Mouse (Mus musculus) bone marrow macrophage, adult 2 months (primary cell): ENCODE data around the gene Becn1. TPM values are rescaled to one million over a fixed set of nuclear protein-coding genes. Genes with fewer than 3 reads are reported as not detected.
A peak's percentile ranks its signal among the peaks of the same experiment; 100 is the strongest.

ENCODE experiments used
- H3K27ac ChIP-seq: 2 replicates; pipeline ENCODE4 v1.5.1; 2012; ENCODE audit warnings: low read depth, low read length; ENCODE audit not compliant: insufficient read depth
- H3K4me1 ChIP-seq: 2 replicates; pipeline ENCODE4 v1.6.1; 2012; ENCODE audit warnings: low read length; ENCODE audit not compliant: control insufficient read depth, insufficient read depth
- H3K4me3 ChIP-seq: 2 replicates; pipeline ENCODE4 v1.5.1; 2012; ENCODE audit warnings: mild to moderate bottlenecking, low read length, moderate library complexity; ENCODE audit not compliant: insufficient read depth
- CTCF ChIP-seq: IDR thresholded peaks from 2 replicates; pipeline ENCODE4 v1.5.1; 2012; ENCODE audit warnings: low read depth, mild to moderate bottlenecking, low read length, moderate library complexity
- POLR2A ChIP-seq: IDR thresholded peaks from 2 replicates; pipeline ENCODE4 v1.6.1; 2012; ENCODE audit warnings: mild to moderate bottlenecking, low read depth, low read length, borderline replicate concordance
- polyA plus RNA-seq: library from polyadenylated mRNA; stranded (reverse); fragments of >200 nt; gene quantifications from 2 replicates; pipeline ENCODE4 v1.2.4, GENCODE M21; 2012; ENCODE audit not compliant: missing spikeins, insufficient read depth, insufficient read length

The Becn1 gene
- polyA plus RNA-seq, 1 experiment: 80.1 TPM

DNA sequence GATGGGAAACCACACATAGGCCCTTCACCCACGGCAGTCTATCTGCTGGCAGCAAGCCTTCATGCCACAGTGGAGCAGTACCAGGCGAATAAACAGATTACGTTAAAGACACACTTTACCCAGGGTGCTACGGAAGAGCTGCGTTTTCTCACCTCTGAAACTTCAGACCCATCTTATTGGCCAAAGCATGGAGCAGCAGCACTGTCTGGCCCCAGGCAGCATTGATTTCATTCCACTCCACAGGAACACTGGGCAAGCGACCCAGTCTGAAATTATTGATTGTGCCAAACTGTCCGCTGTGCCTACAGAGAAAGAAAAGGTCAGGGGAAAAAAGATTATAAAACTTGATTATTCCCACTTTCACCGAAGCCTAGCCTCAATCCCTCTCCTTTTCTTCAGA is 10.9 kb downstream of the Becn1 start:
- no peak overlapping the region for H3K27ac ChIP-seq
- TF ChIP-seq POLR2A: no peak
- no peak for TF ChIP-seq CTCF
- peaks cover 8% of the 10 kb centered on the region for H3K4me1 ChIP-seq
- no peak overlapping the region for H3K4me3 ChIP-seq

DNA sequence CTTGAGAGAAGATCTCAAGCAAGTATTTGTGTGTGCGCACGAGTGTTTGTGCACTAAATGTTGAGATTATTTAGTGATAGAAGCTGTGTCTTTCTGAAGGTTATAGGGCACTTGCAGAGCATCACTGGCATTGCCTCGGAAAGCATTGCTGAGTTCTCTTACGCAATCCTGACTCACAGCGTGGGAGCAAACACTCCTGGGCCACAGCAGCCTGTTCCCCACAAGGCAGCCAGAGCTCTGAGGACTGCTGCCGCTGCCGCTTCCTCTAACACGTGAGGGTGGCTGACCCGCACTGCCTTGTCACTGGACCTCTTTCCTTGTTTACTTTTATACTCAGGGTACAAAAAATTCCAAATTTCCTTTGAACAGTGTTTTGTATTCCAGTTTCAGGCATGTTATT is 14.8 kb downstream of the Becn1 start:
- Histone ChIP-seq H3K27ac (no peak overlapping the region), H3K4me1 (peaks cover 8% of the 10 kb centered on the region), H3K4me3 (no peak overlapping the region)
- TF ChIP-seq CTCF (no peak), POLR2A (no peak)

DNA sequence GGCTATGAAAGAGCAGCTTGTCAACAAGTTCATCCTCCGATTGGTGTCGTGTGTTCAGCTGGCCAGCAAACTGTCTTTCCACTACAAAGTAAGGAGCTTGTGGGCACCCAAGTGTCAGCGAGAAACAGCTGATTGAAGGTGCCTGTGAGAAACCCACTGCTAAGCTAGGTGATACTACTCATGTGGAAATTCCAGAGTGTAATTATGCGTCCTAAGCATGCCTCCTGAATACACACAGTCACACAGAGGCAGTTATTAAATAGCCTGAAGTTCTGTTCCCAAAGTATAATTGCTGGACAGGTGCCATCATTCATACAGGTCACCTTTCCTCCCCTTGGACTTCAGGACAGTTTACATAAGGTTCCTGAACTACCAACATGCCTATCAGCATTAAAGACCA is 18.3 kb downstream of the Becn1 start:
- TF ChIP-seq CTCF: no peak
- no peak for TF ChIP-seq POLR2A
- Histone ChIP-seq H3K27ac (no peak overlapping the region), H3K4me1 (peaks cover 11% of the 10 kb centered on the region), H3K4me3 (no peak overlapping the region)

DNA sequence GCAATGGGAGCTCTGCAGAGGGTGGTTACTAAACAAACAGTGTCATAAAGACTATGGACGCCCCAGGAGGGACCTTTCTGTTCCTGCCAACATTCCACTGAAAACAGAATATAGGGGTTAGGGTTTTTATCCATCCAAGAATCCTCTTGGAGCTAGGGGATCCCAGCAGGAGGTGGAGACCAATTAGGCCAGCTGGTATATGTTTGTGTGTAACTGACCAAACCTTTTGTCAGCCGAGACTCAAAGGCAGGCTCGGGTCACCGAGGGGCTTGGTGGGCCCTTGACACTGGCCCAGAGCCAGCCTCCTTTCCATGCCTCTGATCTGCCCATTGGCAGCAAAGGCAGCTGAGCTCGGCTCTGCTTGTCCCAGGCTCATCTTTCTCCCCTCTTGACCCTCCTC is 19.2 kb downstream of the Becn1 start:
- TF ChIP-seq CTCF: no peak
- no peak for TF ChIP-seq POLR2A
- H3K4me3 ChIP-seq: no peak overlapping the region
- no peak overlapping the region for H3K27ac ChIP-seq
- H3K4me1 ChIP-seq: peaks cover 11% of the 10 kb centered on the region

DNA sequence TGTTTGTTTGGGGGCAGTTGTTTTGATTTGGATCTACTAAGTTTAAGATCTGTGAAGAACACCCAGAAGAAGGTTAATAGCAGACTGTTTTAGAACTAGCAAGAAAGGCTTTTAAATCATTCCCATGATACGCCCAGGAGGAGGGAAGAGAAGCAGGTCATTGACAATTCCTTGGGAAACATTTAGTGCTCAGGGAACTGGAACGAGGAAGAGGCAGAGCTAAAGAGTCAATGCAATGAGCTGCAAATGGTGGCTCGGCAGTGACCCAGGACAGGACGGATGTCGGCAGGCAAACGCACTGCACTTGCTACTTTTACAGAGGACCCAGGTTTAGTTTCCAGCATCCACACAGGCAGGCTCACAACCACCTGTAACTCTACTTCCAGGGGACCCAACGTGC is 21.2 kb downstream of the Becn1 start:
- Histone ChIP-seq H3K27ac (no peak overlapping the region), H3K4me3 (no peak overlapping the region), H3K4me1 (peaks cover 18% of the 10 kb centered on the region)
- no peak for TF ChIP-seq POLR2A
- TF ChIP-seq CTCF: no peak

DNA sequence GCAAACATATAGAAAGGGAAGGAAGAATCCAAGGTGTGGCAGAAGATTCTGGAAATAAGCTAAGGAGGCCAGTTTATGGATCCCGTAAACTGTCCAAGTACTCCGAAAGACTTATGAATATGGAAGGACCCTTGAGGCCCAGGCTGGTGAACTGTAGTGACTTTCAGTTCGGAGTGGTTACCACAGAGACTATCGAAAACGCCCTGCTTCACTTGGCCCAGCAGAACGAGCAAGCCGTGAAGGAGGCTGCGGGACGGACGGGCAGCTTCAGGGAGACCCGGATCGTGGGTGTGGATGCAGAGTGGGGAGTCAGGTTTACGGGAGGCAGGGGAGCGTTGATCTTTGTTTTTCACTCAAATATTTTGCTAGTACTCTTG is 22.9 kb downstream of the Becn1 start:
- TF ChIP-seq CTCF: no peak
- no peak for TF ChIP-seq POLR2A
- H3K4me1 ChIP-seq: peaks cover 18% of the 10 kb centered on the region
- peak overlapping the region; percentile 95 for H3K4me3 ChIP-seq
- no peak overlapping the region for H3K27ac ChIP-seq

DNA sequence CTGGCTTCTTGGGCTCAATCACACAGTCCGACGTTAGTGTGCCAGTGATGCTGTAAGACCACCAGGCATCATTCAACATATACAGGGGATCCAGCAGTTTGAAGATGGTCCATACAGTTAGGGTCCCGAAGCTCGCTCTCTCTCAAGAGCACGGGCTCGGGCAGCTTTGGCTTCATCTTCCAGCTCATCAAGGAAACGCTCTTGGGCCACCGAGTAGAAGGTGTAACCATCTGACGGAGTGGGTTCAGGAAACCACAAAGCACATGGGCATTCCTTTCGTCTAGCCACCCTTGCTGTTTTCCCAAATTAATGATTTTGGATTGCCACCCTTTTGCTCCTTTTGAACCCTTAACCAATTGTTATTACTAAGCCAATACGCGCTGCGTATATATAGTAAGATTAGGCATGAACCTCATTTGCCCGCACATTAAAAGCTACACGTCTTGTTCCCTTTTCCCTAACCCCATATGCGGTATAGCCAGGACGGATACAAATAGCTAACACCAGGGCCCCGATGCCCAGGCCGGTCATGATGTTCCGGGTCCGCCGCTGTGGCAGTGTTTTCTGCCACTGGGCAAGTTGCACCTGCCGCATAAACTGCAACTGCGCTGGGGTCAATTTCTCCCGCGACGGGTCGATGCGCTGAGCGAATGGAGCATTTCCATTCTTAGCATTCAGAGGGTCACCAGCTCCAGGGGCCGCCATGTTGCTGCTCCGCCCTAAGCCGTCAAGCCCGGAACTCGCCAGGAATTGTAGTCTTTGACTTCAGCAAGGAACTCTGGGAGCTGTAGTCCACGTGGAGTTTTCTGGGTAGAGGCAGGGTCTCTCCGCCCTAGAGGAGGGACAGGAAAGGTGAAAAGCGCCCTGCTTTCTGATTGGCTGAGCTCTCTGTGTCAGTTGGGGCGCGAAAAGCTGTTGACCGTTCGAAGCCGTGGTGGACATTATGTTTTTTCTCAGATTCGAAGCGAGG is 23.6 kb downstream of the Becn1 start, which contains the start of the genes Cntd1 and Coa3:
Gene Cntd1 (plus strand): TSS at position 790 of the 970 bp plus-strand sequence.
Gene Coa3 (minus strand): TSS at position 892 of the 970 bp plus-strand sequence.
- peaks cover 18% of the 10 kb centered on the region for H3K4me1 ChIP-seq

DNA sequence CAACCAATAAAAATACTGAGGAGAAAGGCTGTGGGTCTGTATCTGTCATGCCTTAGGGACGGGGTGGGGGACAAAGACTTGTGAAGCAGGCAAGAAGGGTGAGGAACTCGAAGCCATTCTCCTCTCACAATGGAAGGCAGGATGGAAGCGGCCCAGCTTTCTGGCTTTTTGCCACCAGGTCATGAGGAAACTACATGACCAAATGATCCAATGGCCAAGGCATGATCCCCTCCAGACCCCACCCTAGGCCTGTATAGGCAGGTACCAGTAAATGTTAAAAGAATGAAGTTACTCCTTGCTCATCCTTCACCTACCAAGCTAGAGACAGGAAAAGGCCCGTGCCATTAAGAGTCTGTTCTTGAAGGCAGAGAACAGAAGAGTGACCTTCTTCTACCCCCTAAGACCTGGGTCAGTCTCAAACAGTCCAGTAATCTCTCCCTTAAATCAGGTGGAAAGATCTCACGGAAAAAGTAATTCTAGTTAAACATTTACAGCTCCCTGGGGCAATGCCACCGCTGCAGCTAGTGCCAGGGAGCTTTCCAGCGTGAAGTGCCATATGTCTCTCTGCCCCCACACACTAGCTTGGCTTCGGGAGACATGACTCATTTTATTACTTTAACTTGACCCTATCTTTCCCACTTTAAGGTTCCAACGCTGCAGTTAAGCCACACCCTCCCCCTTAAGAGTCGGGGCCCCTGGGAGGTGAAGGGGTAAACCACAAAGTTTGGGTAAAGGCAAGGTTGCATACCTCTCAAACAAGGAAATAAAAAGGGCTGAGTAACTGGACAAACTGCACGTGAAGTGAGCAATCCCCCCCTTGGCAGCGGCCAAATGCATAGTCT is 24.5 kb downstream of the Becn1 start:
- H3K4me1 ChIP-seq: peaks cover 18% of the 10 kb centered on the region
- TF ChIP-seq CTCF (peak; percentile 7; the same call in 1 of the 2 replicates), POLR2A (no peak)
- peak overlapping the region; percentile 95 for H3K4me3 ChIP-seq
- H3K27ac ChIP-seq: no peak overlapping the region

More for the DNA sequence above, 23.6 kb downstream of the Becn1 start, which contains the start of the genes Cntd1 and Coa3:
- TF ChIP-seq POLR2A (peak; percentile 73; the same call in 1 of the 2 replicates), CTCF (no peak)
- H3K27ac ChIP-seq: peak within 1 kb of the TSS; percentile 53
- H3K4me3 ChIP-seq: peak within 1 kb of the TSS; percentile 95

DNA sequence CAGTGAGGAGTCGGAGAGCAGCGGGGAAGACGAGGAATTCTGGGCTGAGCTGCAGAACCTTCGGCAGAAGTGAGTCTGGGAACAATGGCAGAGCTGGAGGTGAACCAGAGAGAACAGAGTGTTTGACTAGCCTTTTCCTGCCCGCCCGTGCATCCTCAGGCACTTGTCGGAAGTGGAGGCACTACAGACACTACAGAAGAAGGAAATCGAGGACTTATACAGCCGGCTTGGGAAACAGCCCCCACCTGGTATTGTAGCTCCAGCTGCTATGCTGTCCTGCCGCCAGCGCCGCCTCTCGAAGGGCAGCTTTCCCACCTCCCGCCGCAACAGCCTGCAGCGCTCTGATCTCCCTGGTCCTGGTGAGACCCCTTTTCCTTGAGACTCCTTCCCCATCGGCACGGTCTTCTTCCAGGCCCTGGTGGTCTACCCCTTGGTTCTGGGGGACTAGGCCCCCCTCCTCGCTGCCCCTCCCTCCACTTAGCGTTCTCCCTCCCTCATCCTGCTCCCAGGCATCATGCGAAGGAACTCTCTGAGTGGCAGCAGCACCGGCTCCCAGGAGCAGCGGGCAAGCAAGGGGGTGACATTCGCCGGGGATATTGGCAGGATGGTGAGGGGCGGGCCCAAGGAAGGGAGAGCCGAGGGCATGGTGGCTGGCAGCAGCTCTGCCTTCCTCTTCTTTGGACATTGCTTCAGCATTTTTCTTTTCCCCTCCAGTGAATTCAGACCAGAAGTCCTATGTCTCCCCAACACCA is 25.6 kb downstream of the Becn1 start:
- no peak overlapping the region for H3K27ac ChIP-seq
- peaks cover 18% of the 10 kb centered on the region for H3K4me1 ChIP-seq
- TF ChIP-seq CTCF: no peak
- TF ChIP-seq POLR2A: no peak
- H3K4me3 ChIP-seq: no peak overlapping the region
